Mouse (Mus musculus) embryonic fibroblast, embryonic 13.5 days (primary cell): ENCODE data around the gene Adgrg1.

Experiments used
- CTCF ChIP-seq: IDR thresholded peaks from 2 replicates; pipeline ENCODE4 v1.5.1; 2011; ENCODE audit warnings: mild to moderate bottlenecking, control low read depth, low read length, moderate library complexity, borderline replicate concordance; ENCODE audit not compliant: insufficient read depth
- POLR2A ChIP-seq: IDR thresholded peaks from 2 replicates; pipeline ENCODE4 v1.6.1; 2011; ENCODE audit warnings: low read depth, mild to moderate bottlenecking, control low read depth, low read length, moderate library complexity

GRCm38 (mm10) chr8:95020821-95021220, 46.3 kb downstream of the Adgrg1 start:
- TF ChIP-seq CTCF = no peak
- TF ChIP-seq POLR2A = no peak
